Mouse (Mus musculus) embryonic facial prominence, embryonic 12.5 days (tissue): ENCODE results near the gene Nkd1. TPM values are rescaled to one million over a fixed set of nuclear protein-coding genes. Genes with fewer than 3 reads are reported as not detected.
A peak's percentile ranks its signal among the peaks of the same experiment; 100 is the strongest.

ENCODE experiments used
- ATAC-seq: fragments of 200-750 bp; cut with Nextera tagmentation; 2 replicates; pipeline ENCODE4 v1.8.0; 2017; ENCODE audit not compliant: insufficient number of reproducible peaks, insufficient read depth, low FRiP score, low TSS enrichment
- H3K27ac ChIP-seq: fragments of 300-500 bp; sonication (generic); 2 replicates; pipeline ENCODE4 v1.5.1; 2016; ENCODE audit warnings: mild to moderate bottlenecking
- H3K27me3 ChIP-seq: fragments of 300-500 bp; sonication (generic); 2 replicates; pipeline ENCODE4 v1.6.1; 2016; ENCODE audit warnings: mild to moderate bottlenecking, moderate library complexity
- H3K36me3 ChIP-seq: fragments of 300-500 bp; sonication (generic); 2 replicates; pipeline ENCODE4 v1.6.1; 2016; ENCODE audit warnings: mild to moderate bottlenecking
- H3K4me1 ChIP-seq: fragments of 300-500 bp; sonication (generic); 2 replicates; pipeline ENCODE4 v1.6.1; 2016
- H3K4me2 ChIP-seq: fragments of 300-500 bp; sonication (generic); replicated peaks from 2 replicates; pipeline ENCODE4 v1.6.1; 2016; ENCODE audit warnings: mild to moderate bottlenecking, moderate library complexity
- H3K4me3 ChIP-seq: fragments of 300-500 bp; sonication (generic); 2 replicates; pipeline ENCODE4 v1.5.1; 2016; ENCODE audit warnings: mild to moderate bottlenecking
- H3K9ac ChIP-seq: fragments of 300-500 bp; sonication (generic); 2 replicates; pipeline ENCODE4 v1.6.1; 2016; ENCODE audit warnings: mild to moderate bottlenecking, moderate library complexity
- H3K9me3 ChIP-seq: fragments of 300-500 bp; sonication (generic); 2 replicates; pipeline ENCODE4 v1.6.1; 2016; ENCODE audit warnings: mild to moderate bottlenecking, moderate library complexity
- WGBS: fragments of 180-500 bp; shearing (Covaris S2); methylation state at CpG from one replicate; pipeline ENCODE4 v1.1.7; 2016; 5-methylcytosine and 5-hydroxymethylcytosine counted together
- polyA plus RNA-seq: library from polyadenylated mRNA; unstranded; fragments of >200 nt; fragmentation: Nextera tagmentation; extraction: Ambion mirVana; gene quantifications from 2 replicates; pipeline ENCODE4 v1.2.1, GENCODE M21; 2016

Gene Nkd1
- polyA plus RNA-seq, 1 experiment from 2014 or later: 89.0 TPM

DNA sequence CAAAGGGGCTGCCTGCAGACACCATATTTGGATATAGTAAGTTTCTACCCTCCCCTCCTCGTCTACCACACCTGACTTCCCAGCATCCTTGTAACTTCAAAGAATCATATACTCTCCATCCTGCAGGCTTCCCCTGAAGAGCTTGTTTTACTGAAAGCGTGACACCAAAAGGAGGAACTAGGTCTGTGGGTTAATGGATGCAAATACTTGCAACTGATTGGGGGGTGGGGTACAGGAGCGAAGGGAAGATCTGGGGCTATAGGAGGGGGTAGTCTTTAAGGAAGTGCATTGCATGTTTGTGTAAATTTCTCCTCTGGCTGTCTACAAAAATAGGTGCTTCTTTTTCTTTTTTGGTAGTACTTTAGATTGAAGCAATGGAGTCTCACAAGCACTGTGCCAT, 105.3 kb downstream of the Nkd1 start:
- no peaks in the 10 kb centered on the region for H3K9me3 ChIP-seq
- no peak overlapping the region for H3K4me2 ChIP-seq
- no peak overlapping the region for H3K27ac ChIP-seq
- peaks cover 13% of the 10 kb centered on the region; the same call in 1 of the 2 replicates for H3K4me1 ChIP-seq
- ATAC-seq: no peak
- H3K36me3 ChIP-seq: no peaks in the 10 kb centered on the region
- H3K9ac ChIP-seq: no peak overlapping the region
- 61% methylated on average over 3 of the region's 3 CpGs for WGBS
- H3K27me3 ChIP-seq: peaks cover 28% of the 10 kb centered on the region
- peak overlapping the region; percentile 55; the same call in 1 of the 2 replicates for H3K4me3 ChIP-seq

DNA sequence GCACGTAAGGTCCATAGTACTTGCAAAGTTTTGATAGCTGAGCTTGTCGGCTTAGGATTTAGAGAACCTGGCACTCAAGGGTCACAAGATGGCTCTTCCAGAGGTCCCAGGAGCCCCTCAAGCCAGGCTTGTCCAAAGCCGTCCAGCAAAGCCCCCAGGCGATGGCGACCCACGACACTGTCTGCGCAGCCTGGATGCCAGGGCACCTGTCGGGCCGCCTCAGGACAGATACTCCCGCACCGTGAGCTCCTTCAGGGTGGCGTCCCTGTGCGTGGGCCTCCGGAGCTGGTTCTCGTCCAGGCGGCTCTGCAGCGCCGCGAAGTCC, 105.7 kb downstream of the Nkd1 start:
- H3K4me2 ChIP-seq: peak overlapping the region; percentile 91
- peaks cover 28% of the 10 kb centered on the region for H3K27me3 ChIP-seq
- no peaks in the 10 kb centered on the region for H3K36me3 ChIP-seq
- peaks cover 13% of the 10 kb centered on the region; the same call in 1 of the 2 replicates for H3K4me1 ChIP-seq
- no peak overlapping the region for H3K27ac ChIP-seq
- H3K4me3 ChIP-seq: peak overlapping the region; percentile 55
- peak overlapping the region; percentile 72 for H3K9ac ChIP-seq
- no peaks in the 10 kb centered on the region for H3K9me3 ChIP-seq
- WGBS: 11% methylated on average over 19 of the region's 19 CpGs
- no peak for ATAC-seq

DNA sequence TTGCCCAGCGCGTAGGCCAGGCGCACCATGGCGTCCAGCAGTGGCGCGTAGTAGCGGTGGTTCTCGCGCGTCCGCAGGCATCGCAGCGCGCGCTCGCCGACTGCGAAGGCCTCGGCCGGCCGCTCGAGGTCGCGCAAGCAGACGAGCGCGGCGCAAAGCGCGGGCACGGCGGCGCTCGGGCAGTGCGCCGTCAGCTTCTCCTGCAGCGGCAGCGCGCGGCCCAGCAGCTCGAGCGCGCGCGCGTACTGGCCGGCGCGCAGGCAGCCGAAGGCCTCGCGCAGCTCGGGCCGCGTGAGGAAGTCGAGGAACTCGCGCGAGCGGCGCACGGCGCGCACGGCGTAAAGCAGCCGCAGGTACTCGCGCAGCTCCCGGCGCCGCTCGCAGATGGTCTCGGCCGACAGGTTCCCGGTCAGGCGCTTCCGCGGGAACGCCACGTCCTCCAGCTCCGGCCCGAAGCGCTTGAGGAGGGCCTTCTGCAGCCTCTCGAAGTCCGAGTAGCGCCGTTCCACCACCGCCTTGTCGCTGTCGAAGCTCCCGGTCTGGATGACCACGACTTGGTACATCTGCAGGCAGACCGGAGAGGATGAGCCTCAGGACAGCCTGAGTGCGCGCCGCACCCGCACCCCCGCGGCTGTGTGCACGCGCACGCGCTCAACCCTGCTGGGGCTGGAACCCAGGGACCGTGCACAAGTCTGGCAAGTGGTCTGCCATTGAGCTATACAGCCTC, 106.3 kb downstream of the Nkd1 start:
- peak overlapping the region; percentile 91 for H3K4me2 ChIP-seq
- peak; percentile 62 for ATAC-seq
- H3K4me3 ChIP-seq: peak overlapping the region; percentile 55
- peaks cover 28% of the 10 kb centered on the region for H3K27me3 ChIP-seq
- peak overlapping the region; percentile 72 for H3K9ac ChIP-seq
- WGBS: under 1% methylated on average over 88 of the region's 105 CpGs
- no peaks in the 10 kb centered on the region for H3K9me3 ChIP-seq
- H3K27ac ChIP-seq: peak overlapping the region; percentile 46; the same call in 1 of the 2 replicates
- H3K36me3 ChIP-seq: no peaks in the 10 kb centered on the region
- peaks cover 13% of the 10 kb centered on the region; the same call in 1 of the 2 replicates for H3K4me1 ChIP-seq

DNA sequence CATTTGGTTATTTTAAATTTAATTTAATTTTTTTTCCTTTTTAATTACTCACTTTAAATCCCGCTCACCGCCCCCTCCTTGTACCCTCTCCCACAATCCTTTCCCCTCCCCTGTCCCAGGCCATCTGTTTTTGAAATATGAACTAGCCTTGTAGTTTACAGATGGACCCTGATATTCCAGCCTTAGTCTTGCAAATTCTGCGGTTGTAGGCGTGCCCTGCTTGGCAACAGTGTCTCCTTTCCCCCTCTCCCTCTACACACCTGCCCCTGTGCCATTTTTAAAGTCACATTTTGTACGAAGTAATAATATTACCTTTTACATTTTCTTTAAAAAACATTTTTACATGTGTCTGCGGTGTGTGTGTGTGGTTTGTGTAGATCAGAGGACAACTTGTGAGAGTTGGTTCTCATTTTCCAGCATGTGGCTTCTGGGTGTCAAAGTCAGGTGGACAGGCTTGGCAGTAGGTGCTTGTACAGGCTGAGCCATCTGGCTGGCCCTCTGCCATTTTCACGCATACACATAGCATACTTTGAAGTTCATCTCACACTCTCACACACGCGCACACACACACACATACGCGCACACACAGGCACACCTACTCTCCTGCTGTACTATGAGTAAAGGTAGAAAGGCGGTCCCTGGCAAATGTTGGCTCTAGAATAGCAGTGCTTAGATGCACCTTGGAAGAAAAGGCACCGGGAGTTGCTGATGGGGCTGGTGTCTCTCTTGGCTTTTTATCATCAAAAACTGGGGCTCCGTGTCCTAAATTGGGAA, 107.0 kb downstream of the Nkd1 start:
- Histone ChIP-seq H3K27me3 (peaks cover 28% of the 10 kb centered on the region), H3K27ac (no peak overlapping the region), H3K4me2 (peak overlapping the region; percentile 91), H3K9ac (peak overlapping the region; percentile 72), H3K4me1 (peaks cover 13% of the 10 kb centered on the region; the same call in 1 of the 2 replicates), H3K9me3 (no peaks in the 10 kb centered on the region), H3K36me3 (no peaks in the 10 kb centered on the region), H3K4me3 (peak overlapping the region; percentile 55)
- ATAC-seq: 0 out of 2 replicates have a peak, but pooled peaks have one; percentile 18
- 56% methylated on average over 14 of the region's 14 CpGs for WGBS

DNA sequence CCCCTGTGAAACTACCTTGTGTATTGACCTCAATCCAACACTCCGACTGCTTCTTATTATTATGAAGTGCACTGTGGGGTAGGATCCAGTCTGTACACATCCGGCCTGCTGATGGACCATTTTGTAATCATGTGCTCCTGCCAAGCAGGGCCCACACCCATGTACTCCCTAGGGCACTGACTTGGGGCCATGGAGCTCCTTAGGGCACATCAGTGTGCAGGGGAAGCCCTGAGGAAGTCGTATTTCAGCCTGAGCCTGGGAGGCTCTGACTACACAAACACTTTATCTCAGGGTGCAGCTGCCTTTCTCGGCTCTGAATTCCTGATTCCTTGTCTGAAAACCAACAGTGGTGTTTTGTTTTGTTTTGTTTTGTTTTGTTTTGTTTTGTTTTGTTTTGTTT, 109.1 kb downstream of the Nkd1 start:
- peaks cover 16% of the 10 kb centered on the region; the same call in 1 of the 2 replicates for H3K4me1 ChIP-seq
- no peak overlapping the region for H3K4me2 ChIP-seq
- no peak overlapping the region for H3K4me3 ChIP-seq
- H3K9ac ChIP-seq: no peak overlapping the region
- no peaks in the 10 kb centered on the region for H3K9me3 ChIP-seq
- H3K27ac ChIP-seq: no peak overlapping the region
- 76% methylated on average over 4 of the region's 4 CpGs for WGBS
- ATAC-seq: no peak
- H3K27me3 ChIP-seq: peaks cover 25% of the 10 kb centered on the region
- H3K36me3 ChIP-seq: no peaks in the 10 kb centered on the region

DNA sequence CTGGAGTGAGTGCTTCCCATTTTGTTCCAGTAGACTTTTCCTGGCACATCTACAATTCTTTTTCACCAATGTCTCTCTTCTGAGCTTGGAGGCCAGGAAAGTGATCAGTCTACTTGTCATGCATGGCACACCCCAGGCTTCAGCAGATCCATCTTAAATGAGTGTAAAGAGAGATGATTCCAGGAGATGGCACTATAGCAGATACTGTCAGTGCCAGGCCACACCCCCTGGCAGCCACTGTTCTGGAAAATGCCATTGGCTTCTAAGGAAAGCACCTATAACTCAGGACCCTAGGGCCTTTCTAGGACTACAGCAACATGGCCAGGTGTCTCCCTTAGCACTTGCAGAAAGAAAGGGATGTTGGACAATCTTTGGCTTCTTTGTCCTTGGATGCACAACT, 109.9 kb downstream of the Nkd1 start:
- Histone ChIP-seq H3K4me1 (peaks cover 16% of the 10 kb centered on the region; the same call in 1 of the 2 replicates), H3K9me3 (no peaks in the 10 kb centered on the region), H3K9ac (no peak overlapping the region), H3K4me2 (no peak overlapping the region), H3K36me3 (no peaks in the 10 kb centered on the region), H3K4me3 (no peak overlapping the region), H3K27me3 (peaks cover 17% of the 10 kb centered on the region), H3K27ac (no peak overlapping the region)
- ATAC-seq: no peak

DNA sequence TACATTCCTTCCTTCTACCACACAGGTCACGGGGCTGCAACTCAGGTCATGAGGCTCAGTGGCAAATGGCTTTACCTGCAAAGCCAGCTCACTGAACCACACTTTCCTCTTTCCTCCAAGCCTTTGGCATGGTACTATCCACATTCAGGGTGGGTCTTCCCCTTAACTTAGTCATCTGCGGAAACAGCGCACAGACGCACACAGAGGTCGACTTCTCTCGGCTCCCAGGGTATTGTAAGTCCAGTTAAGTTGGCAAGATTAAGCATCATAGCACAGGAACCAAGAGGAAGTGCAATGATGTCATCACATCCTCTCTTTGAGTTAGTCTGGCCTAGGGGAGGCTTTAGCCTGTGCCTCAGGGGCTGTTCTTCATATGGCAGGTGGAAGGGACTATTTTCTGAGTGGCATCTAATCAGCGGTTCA, 112.2 kb downstream of the Nkd1 start:
- Histone ChIP-seq H3K9me3 (no peaks in the 10 kb centered on the region), H3K4me1 (peaks cover 7% of the 10 kb centered on the region; the same call in 1 of the 2 replicates), H3K27ac (no peak overlapping the region), H3K27me3 (peaks cover 8% of the 10 kb centered on the region), H3K4me2 (no peak overlapping the region), H3K36me3 (no peaks in the 10 kb centered on the region), H3K4me3 (no peak overlapping the region), H3K9ac (no peak overlapping the region)
- WGBS: 85% methylated on average over 7 of the region's 7 CpGs
- ATAC-seq: no peak

DNA sequence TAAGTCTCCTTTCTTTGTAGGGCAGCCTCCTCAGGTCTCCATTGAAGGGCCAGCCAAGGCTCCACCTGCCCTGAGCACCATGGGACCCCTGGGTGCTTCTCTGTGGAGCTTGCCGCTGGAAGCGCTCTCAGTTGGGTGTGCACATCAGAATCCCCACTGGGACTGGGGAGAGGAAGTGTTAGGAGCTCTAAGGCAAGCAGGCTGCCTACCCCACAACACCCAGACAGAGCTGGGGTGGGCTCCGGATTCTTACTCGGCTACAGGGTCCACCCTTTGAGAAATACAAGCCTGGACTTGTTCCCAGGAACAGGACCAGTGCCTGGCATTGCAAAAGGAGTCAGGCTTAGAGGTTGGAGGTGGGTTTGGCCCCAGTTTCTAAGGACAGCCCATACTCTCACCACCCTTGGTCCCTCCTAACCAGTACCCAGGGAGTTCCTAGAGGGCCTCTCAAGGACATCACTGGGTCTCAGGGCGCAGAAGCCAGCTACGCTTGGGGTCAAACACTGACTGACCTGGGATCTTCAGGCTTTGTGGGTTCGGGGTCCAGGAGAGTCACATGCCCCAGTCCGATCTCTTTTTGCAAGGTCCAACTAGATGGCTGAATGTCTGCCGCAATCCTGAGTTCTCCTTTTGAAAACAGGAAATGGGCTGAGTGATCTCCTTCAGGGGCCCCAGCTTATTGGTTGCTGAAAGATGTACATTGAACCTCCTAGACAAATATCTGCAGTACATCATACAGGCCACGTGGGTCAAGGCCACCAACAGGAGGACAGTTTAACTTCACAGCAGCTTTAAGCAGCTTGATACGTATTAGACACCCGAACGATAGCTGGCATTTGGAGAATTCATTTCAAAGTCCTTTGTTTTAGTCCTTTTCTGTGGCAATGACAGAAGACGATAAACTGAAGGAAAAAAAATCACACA, 114.6 kb downstream of the Nkd1 start, which contains the start of gene Snx20:
TSS of gene Snx20 (minus strand) at position 655 of the 924 bp plus-strand sequence.
- Histone ChIP-seq H3K4me3 (no peak within 1 kb of the TSS), H3K4me2 (no peak within 1 kb of the TSS), H3K27ac (no peak within 1 kb of the TSS), H3K9me3 (no peaks in the 10 kb centered on the region), H3K4me1 (0 out of 2 replicates have a peak, but pooled peaks cover 4% of the 10 kb centered on the region), H3K9ac (no peak within 1 kb of the TSS), H3K36me3 (no peaks in the 10 kb centered on the region), H3K27me3 (no peaks in the 10 kb centered on the region)
- 77% methylated on average over 14 of the region's 14 CpGs for WGBS
- ATAC-seq: no peak

DNA sequence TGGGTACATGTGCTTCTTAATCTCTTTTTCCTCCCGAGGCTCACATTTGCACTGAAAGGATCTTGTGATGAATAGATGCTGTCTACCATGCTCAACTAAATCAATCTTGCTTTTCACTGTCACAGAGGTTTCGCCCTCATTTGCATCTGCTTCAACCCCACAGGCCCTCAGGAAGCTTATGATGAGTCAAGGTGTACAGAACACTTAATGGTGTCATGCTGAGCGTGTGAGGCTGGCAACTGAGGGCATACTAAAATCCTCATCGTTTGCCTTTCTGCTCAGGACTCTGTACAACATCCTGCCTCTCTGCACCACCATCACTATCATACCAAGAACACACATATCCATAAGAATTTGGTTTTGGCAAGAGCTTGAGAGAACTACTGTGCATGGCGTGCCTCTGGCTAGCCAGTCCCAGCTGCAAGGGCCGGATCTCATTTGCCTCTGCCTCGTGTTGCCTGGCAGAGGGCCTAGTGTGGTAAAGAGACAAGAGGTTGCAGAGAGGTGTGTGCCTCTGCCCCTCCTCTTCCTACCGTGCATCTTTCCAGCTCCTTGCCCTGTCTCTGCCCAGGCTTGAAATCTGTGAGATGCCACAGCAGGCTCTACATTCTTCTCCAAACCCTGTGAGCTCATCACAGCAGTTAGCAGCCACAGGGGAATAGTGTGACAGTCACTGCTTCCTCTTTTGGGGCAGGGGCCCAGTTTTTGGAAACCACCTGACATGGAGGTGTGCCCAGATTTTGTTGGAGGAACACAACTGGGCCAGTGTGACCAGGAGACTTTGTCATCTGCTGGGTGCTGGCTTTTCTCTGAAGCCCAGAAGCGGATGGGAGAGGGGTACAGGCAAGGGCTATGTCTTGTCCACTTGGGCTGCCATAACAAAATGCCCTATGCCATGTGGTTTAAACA, 116.2 kb downstream of the Nkd1 start:
- Histone ChIP-seq H3K4me1 (0 out of 2 replicates have a peak, but pooled peaks cover 4% of the 10 kb centered on the region), H3K4me3 (no peak overlapping the region), H3K9ac (no peak overlapping the region), H3K9me3 (no peaks in the 10 kb centered on the region), H3K27me3 (no peaks in the 10 kb centered on the region), H3K4me2 (no peak overlapping the region), H3K27ac (no peak overlapping the region), H3K36me3 (no peaks in the 10 kb centered on the region)
- no peak for ATAC-seq
- WGBS: 78% methylated on average over 9 of the region's 9 CpGs

DNA sequence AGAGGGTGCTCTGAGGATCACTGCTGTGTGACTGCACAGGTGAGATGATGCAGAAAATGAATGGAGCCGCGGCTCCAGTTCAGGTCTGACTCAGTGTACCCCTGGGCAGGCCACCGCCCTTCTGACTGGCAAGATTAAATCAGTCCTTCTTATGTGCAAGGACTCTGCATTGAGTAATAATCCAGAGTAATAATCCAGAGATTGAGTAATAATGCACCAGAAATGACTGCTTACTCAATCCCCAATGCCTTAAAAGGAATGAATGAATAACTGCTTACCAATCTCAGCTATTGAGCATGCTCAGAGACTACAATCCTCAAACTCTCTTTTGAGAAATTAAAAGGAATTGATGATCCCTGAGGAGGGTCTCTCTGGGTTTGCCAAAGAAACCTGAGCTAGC, 117.8 kb downstream of the Nkd1 start:
- H3K9me3 ChIP-seq: no peaks in the 10 kb centered on the region
- no peak overlapping the region for H3K27ac ChIP-seq
- no peak overlapping the region for H3K4me3 ChIP-seq
- no peaks in the 10 kb centered on the region for H3K36me3 ChIP-seq
- no peaks in the 10 kb centered on the region for H3K27me3 ChIP-seq
- ATAC-seq: no peak
- H3K4me1 ChIP-seq: no peaks in the 10 kb centered on the region
- 98% methylated on average over 3 of the region's 3 CpGs for WGBS
- no peak overlapping the region for H3K9ac ChIP-seq
- no peak overlapping the region for H3K4me2 ChIP-seq
